Mouse (Mus musculus): Measurements from ENCODE around the gene Olfr1191-ps1. TPM values are rescaled to one million over a fixed set of nuclear protein-coding genes. Genes with fewer than 3 reads are reported as not detected.
"Not testable (repeated sequence)": the region's sequence is repeated elsewhere in the genome, so short reads cannot be mapped to it uniquely, and the experiment has no call there.

Olfr1191-ps1 gene
- polyA plus RNA-seq (2015; fragmentation: Nextera tagmentation; extraction: Ambion mirVana) = not detected in 2 replicates

DNA sequence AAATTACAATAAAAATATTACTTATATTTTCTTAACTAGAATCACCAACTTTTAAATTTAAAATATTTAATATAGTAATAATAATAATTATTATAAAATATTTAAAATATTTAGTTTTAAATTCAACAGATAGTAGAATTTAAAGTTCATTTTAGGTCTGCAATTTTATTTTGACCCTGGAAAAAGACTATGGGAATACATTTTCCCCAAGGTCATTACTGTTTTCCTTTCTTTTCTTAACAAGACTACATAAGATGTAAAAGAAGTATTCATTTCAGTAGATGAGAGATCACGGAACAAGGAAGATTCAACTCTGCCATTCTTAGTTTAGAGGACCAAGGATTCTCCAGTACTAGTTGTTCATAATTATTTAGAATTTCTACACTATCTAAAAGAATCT lies at the start of gene Olfr1191-ps1:
TSS of gene Olfr1191-ps1 (plus strand) at position 301 of the 400 bp plus-strand sequence.
- H3K36me3 ChIP-seq (ENCODE audit: poor library complexity, severe bottlenecking); H3K4me2 ChIP-seq; H3K4me3 ChIP-seq; H3K9ac ChIP-seq; H3K4me1 ChIP-seq; H3K27ac ChIP-seq; H3K9me3 ChIP-seq (replicated peaks); H3K27me3 ChIP-seq; ATAC-seq: not testable (repeated sequence)
- WGBS = 90% methylated on average over 1 of the region's 1 CpGs

DNA sequence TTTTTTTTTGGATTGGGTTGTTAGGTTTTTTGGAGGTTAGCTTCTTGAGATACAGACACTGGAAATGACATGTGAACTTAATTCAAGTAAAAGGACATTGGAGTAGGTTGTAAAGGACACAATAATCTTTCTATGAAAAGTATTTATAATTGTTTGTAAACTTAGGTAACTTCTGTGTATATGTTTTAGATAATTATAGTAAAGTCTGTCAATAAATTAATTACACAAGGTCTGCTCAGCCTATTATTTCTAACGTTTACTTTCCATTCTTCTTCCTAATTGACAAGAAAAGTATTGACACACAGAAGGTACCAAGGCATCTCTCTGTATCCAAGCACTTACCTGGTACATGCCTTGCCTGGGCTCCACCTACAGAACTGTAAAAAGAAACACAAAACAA lies 7.9 kb downstream of the Olfr1191-ps1 start, which contains the start of gene Olfr1192-ps1:
TSS of gene Olfr1192-ps1 (plus strand) at position 301 of the 400 bp plus-strand sequence.
- Histone ChIP-seq H3K36me3 (ENCODE audit: poor library complexity, severe bottlenecking) (no peaks in the 10 kb centered on the region), H3K9ac (no peak within 1 kb of the TSS), H3K9me3 (replicated peaks) (no peaks in the 10 kb centered on the region), H3K4me1 (no peaks in the 10 kb centered on the region), H3K27me3 (no peaks in the 10 kb centered on the region), H3K4me2 (no peak within 1 kb of the TSS), H3K4me3 (no peak within 1 kb of the TSS), H3K27ac (no peak within 1 kb of the TSS)
- 50% methylated on average over 1 of the region's 1 CpGs for WGBS
- ATAC-seq = no peak

DNA sequence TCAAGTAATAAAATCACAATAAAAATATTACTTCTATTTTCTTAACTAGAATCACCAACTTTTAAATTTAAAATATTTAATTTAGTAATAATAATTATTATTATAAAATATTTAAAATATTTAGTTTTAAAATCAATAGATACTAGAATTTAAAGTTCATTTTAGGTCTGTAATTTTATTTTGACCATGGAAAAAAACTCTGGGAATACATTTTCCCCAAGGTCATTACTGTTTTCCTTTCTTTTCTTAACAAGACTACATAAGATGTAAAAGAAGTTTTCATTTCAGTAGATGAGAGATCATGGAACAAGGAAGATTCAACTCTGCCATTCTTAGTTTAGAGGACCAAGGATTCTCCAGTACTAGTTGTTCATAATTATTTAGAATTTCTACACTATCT lies 35.0 kb downstream of the Olfr1191-ps1 start, which contains the start of gene Olfr1193:
TSS of gene Olfr1193 (plus strand) at position 301 of the 400 bp plus-strand sequence.
- not testable (repeated sequence) for ATAC-seq; H3K9ac ChIP-seq; H3K9me3 ChIP-seq (replicated peaks); H3K4me2 ChIP-seq; H3K27ac ChIP-seq; H3K36me3 ChIP-seq (ENCODE audit: poor library complexity, severe bottlenecking); H3K4me3 ChIP-seq; H3K4me1 ChIP-seq; H3K27me3 ChIP-seq

DNA sequence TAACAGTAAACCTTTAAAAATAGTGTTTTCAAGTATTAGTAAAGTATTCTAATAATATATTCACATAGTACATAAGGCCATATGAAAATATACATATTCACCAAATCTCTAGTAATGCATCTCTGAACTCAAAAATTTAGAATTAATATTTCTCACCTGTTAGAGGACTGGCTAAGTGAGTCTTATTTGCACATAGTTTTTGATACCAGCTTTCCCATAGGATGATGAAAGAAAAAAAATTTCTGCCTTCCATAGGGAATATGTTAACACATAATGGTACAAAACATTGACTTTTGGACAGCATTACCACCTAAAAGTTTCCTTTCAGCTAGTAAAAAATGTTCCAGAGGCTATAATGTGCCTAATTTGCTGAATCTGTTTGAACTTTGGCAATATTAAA lies 48.7 kb downstream of the Olfr1191-ps1 start, which contains the start of gene Olfr1195:
TSS of gene Olfr1195 (minus strand) at position 101 of the 400 bp plus-strand sequence.
- Histone ChIP-seq H3K27ac (no peak within 1 kb of the TSS), H3K4me3 (no peak within 1 kb of the TSS), H3K9me3 (replicated peaks) (0 out of 2 replicates have a peak, but pooled peaks cover 6% of the 10 kb centered on the region), H3K9ac (no peak within 1 kb of the TSS), H3K4me2 (no peak within 1 kb of the TSS), H3K36me3 (ENCODE audit: poor library complexity, severe bottlenecking) (no peaks in the 10 kb centered on the region), H3K27me3 (no peaks in the 10 kb centered on the region), H3K4me1 (no peaks in the 10 kb centered on the region)
- no peak for ATAC-seq

Other genes starting within 250 kb of the Olfr1191-ps1 start
- gene Olfr1179, start 234.1 kb upstream of the Olfr1191-ps1 start, polyA plus RNA-seq (2015; fragmentation: Nextera tagmentation; extraction: Ambion mirVana) = not detected in 2 replicates
- not detected in 2 replicates for gene Olfr1180, start 221.4 kb upstream of the Olfr1191-ps1 start, polyA plus RNA-seq (2015; fragmentation: Nextera tagmentation; extraction: Ambion mirVana)
- gene Olfr1181, start 214.4 kb upstream of the Olfr1191-ps1 start, polyA plus RNA-seq (2015; fragmentation: Nextera tagmentation; extraction: Ambion mirVana) = not detected in 2 replicates
- not detected in 2 replicates for gene Gm13757, start 191.4 kb upstream of the Olfr1191-ps1 start, polyA plus RNA-seq (2015; fragmentation: Nextera tagmentation; extraction: Ambion mirVana)
- gene Olfr1183, start 185.7 kb upstream of the Olfr1191-ps1 start, polyA plus RNA-seq (2015; fragmentation: Nextera tagmentation; extraction: Ambion mirVana) = not detected in 2 replicates
- gene Olfr1184, start 156.9 kb upstream of the Olfr1191-ps1 start, polyA plus RNA-seq (2015; fragmentation: Nextera tagmentation; extraction: Ambion mirVana) = not detected in 2 replicates
- not detected in 2 replicates for gene Olfr1185-ps1, start 147.2 kb upstream of the Olfr1191-ps1 start, polyA plus RNA-seq (2015; fragmentation: Nextera tagmentation; extraction: Ambion mirVana)
- gene Olfr1186, start 122.0 kb upstream of the Olfr1191-ps1 start, polyA plus RNA-seq (2015; fragmentation: Nextera tagmentation; extraction: Ambion mirVana) = not detected in 2 replicates
- not detected in 2 replicates for gene Olfr1188, start 83.6 kb upstream of the Olfr1191-ps1 start, polyA plus RNA-seq (2015; fragmentation: Nextera tagmentation; extraction: Ambion mirVana)
- gene Olfr1189, start 54.1 kb upstream of the Olfr1191-ps1 start, polyA plus RNA-seq (2015; fragmentation: Nextera tagmentation; extraction: Ambion mirVana) = not detected in 2 replicates
- gene Olfr1192-ps1, start 8.0 kb downstream of the Olfr1191-ps1 start, polyA plus RNA-seq (2015; fragmentation: Nextera tagmentation; extraction: Ambion mirVana) = not detected in 2 replicates
- not detected in 2 replicates for gene Olfr1193, start 35.1 kb downstream of the Olfr1191-ps1 start, polyA plus RNA-seq (2015; fragmentation: Nextera tagmentation; extraction: Ambion mirVana)
- not detected in 2 replicates for gene Olfr1195, start 48.6 kb downstream of the Olfr1191-ps1 start, polyA plus RNA-seq (2015; fragmentation: Nextera tagmentation; extraction: Ambion mirVana)
- not detected in 2 replicates for gene Olfr1196, start 64.1 kb downstream of the Olfr1191-ps1 start, polyA plus RNA-seq (2015; fragmentation: Nextera tagmentation; extraction: Ambion mirVana)
- not detected in 2 replicates for gene Olfr1197, start 91.8 kb downstream of the Olfr1191-ps1 start, polyA plus RNA-seq (2015; fragmentation: Nextera tagmentation; extraction: Ambion mirVana)
- gene Olfr1198, start 110.8 kb downstream of the Olfr1191-ps1 start, polyA plus RNA-seq (2015; fragmentation: Nextera tagmentation; extraction: Ambion mirVana) = not detected in 2 replicates
- not detected in 2 replicates for gene Olfr1199, start 119.9 kb downstream of the Olfr1191-ps1 start, polyA plus RNA-seq (2015; fragmentation: Nextera tagmentation; extraction: Ambion mirVana)
- gene Olfr1200, start 129.9 kb downstream of the Olfr1191-ps1 start, polyA plus RNA-seq (2015; fragmentation: Nextera tagmentation; extraction: Ambion mirVana) = not detected in 2 replicates
- not detected in 2 replicates for gene Olfr1201, start 152.5 kb downstream of the Olfr1191-ps1 start, polyA plus RNA-seq (2015; fragmentation: Nextera tagmentation; extraction: Ambion mirVana)
- gene Olfr1202, start 174.0 kb downstream of the Olfr1191-ps1 start, polyA plus RNA-seq (2015; fragmentation: Nextera tagmentation; extraction: Ambion mirVana) = not detected in 2 replicates
- not detected in 2 replicates for gene Olfr1205, start 189.2 kb downstream of the Olfr1191-ps1 start, polyA plus RNA-seq (2015; fragmentation: Nextera tagmentation; extraction: Ambion mirVana)
- not detected in 2 replicates for gene Olfr1204, start 208.8 kb downstream of the Olfr1191-ps1 start, polyA plus RNA-seq (2015; fragmentation: Nextera tagmentation; extraction: Ambion mirVana)
- gene Olfr1206, start 222.7 kb downstream of the Olfr1191-ps1 start, polyA plus RNA-seq (2015; fragmentation: Nextera tagmentation; extraction: Ambion mirVana) = not detected in 2 replicates